Mouse (Mus musculus) brain, embryonic 14.5 days (tissue): Measurements from ENCODE around the gene Zfp266.

Experiments used
- CTCF ChIP-seq: fragments of 200-500 bp; IDR thresholded peaks from 2 replicates; pipeline ENCODE4 v1.5.1; 2012; ENCODE audit warnings: inconsistent platforms, mild to moderate bottlenecking, moderate library complexity, borderline replicate concordance; ENCODE audit not compliant: insufficient read depth, insufficient read length; ENCODE audit errors: extremely low read depth
- POLR2A ChIP-seq: fragments of 200-500 bp; IDR thresholded peaks from 2 replicates; pipeline ENCODE4 v1.6.1; 2012; ENCODE audit warnings: mild to moderate bottlenecking, inconsistent platforms, borderline replicate concordance; ENCODE audit not compliant: poor library complexity, insufficient read depth, insufficient read length, severe bottlenecking; ENCODE audit errors: extremely low read depth

DNA sequence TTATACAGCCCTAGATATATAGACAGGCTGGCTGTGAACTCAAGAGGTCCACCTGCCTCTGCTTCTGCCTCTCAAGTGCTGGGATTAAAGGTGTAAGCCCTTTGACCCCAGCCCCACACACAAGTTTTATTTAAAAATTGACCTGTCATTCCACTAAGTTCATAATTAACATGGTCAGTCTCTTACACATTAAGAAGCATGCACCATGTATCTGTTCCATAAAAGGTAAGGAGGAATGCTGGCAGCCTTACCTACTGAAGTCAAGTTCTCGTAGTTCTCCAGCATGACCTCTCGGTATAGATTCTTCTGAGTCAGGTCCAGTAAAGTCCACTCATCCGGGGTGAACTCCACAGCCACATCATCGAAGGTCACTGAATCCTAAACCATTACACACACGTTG is 16.4 kb downstream of the Zfp266 start:
- TF ChIP-seq CTCF (no peak), POLR2A (no peak)
